Mouse (Mus musculus): ENCODE results near the gene Nav2.

GRCm38 (mm10) chr7:49477976-49478349 lies 569.4 kb downstream of the Nav2 start:
- TF ChIP-seq POLR2A (IDR thresholded peaks at IDR 0.05; ENCODE audit: insufficient read depth, low read depth, low read length) (no peak), CTCF (IDR thresholded peaks at IDR 0.05) (no peak), EP300 (IDR thresholded peaks at IDR 0.05; ENCODE audit: insufficient read depth, low read depth, low read length) (no peak)

All from heart, adult 2 months (tissue).